Mouse (Mus musculus): ENCODE data around the gene Tk1. TPM values are rescaled to one million over a fixed set of nuclear protein-coding genes. Genes with fewer than 3 reads are reported as not detected.

Tk1 gene
- polyA plus RNA-seq, 1 experiment: 1.2 TPM

GRCm38 (mm10) chr11:117832086-117832969 is 6.4 kb upstream of the Tk1 start:
- Histone ChIP-seq H3K27ac (ENCODE audit: insufficient read depth, low read length) (no peak overlapping the region), H3K4me1 (ENCODE audit: control insufficient read depth, insufficient read depth, low read length) (peaks cover 4% of the 10 kb centered on the region; the same call in 1 of the 2 replicates)
- TF ChIP-seq CTCF (IDR thresholded peaks at IDR 0.05; ENCODE audit: borderline replicate concordance, insufficient read depth, low read depth, low read length): peak; percentile 57; the same call in 1 of the 2 replicates
- no peak for TF ChIP-seq POLR2A (IDR thresholded peaks at IDR 0.05; ENCODE audit: borderline replicate concordance, insufficient read depth, low read length)

GRCm38 (mm10) chr11:117830401-117830800 is 4.5 kb upstream of the Tk1 start:
- H3K4me3 ChIP-seq (replicated peaks; ENCODE audit: insufficient read depth, low read depth, low read length): no peak overlapping the region
- TF ChIP-seq POLR2A (IDR thresholded peaks at IDR 0.05; ENCODE audit: borderline replicate concordance, insufficient read depth, low read length) (no peak), CTCF (IDR thresholded peaks at IDR 0.05; ENCODE audit: borderline replicate concordance, insufficient read depth, low read depth, low read length) (no peak)
- H3K4me1 ChIP-seq (ENCODE audit: control insufficient read depth, insufficient read depth, low read length): peaks cover 8% of the 10 kb centered on the region; the same call in 1 of the 2 replicates
- DNase-seq: no peak
- WGBS: 70% methylated on average over 9 of the region's 9 CpGs
- H3K27ac ChIP-seq (ENCODE audit: insufficient read depth, low read length): no peak overlapping the region
- H3K27me3 ChIP-seq (ENCODE audit: control insufficient read depth, insufficient read depth, low read length): no peaks in the 10 kb centered on the region; the same call in 1 of the 2 replicates

More at GRCm38 (mm10) chr11:117832086-117832969, 6.4 kb upstream of the Tk1 start:
- 26% methylated on average over 28 of the region's 28 CpGs for WGBS
- peak; percentile 31 to 56 for DNase-seq
- no peaks in the 10 kb centered on the region for H3K27me3 ChIP-seq (ENCODE audit: control insufficient read depth, insufficient read depth, low read length)
- no peak overlapping the region for H3K4me3 ChIP-seq (replicated peaks; ENCODE audit: insufficient read depth, low read depth, low read length)

- Histone ChIP-seq H3K27ac (ENCODE audit: insufficient read depth, low read length) (no peak overlapping the region), H3K27me3 (ENCODE audit: control insufficient read depth, insufficient read depth, low read length) (no peaks in the 10 kb centered on the region; the same call in 1 of the 2 replicates), H3K4me3 (replicated peaks; ENCODE audit: insufficient read depth, low read depth, low read length) (no peak overlapping the region), H3K4me1 (ENCODE audit: control insufficient read depth, insufficient read depth, low read length) (peaks cover 10% of the 10 kb centered on the region; the same call in 1 of the 2 replicates)
- WGBS: 72% methylated on average over 2 of the region's 2 CpGs
- DNase-seq: no peak
- TF ChIP-seq POLR2A (IDR thresholded peaks at IDR 0.05; ENCODE audit: borderline replicate concordance, insufficient read depth, low read length): no peak
- TF ChIP-seq CTCF (IDR thresholded peaks at IDR 0.05; ENCODE audit: borderline replicate concordance, insufficient read depth, low read depth, low read length): no peak
These were observed 3.9 kb upstream of the Tk1 start for GRCm38 (mm10) chr11:117829671-117830215.

GRCm38 (mm10) chr11:117828888-117829604 is 3.2 kb upstream of the Tk1 start:
- H3K27ac ChIP-seq (ENCODE audit: insufficient read depth, low read length): no peak overlapping the region

GRCm38 (mm10) chr11:117828149-117828887 is 2.4 kb upstream of the Tk1 start:
- 60% methylated on average over 18 of the region's 18 CpGs for WGBS
- TF ChIP-seq POLR2A (IDR thresholded peaks at IDR 0.05; ENCODE audit: borderline replicate concordance, insufficient read depth, low read length) (no peak), CTCF (IDR thresholded peaks at IDR 0.05; ENCODE audit: borderline replicate concordance, insufficient read depth, low read depth, low read length) (no peak)
- H3K4me3 ChIP-seq (replicated peaks; ENCODE audit: insufficient read depth, low read depth, low read length): no peak overlapping the region
- no peak overlapping the region for H3K27ac ChIP-seq (ENCODE audit: insufficient read depth, low read length)
- no peak for DNase-seq
- H3K27me3 ChIP-seq (ENCODE audit: control insufficient read depth, insufficient read depth, low read length): no peaks in the 10 kb centered on the region; the same call in 1 of the 2 replicates
- peaks cover 10% of the 10 kb centered on the region; the same call in 1 of the 2 replicates for H3K4me1 ChIP-seq (ENCODE audit: control insufficient read depth, insufficient read depth, low read length)

More at GRCm38 (mm10) chr11:117828888-117829604, 3.2 kb upstream of the Tk1 start:
- Histone ChIP-seq H3K4me3 (replicated peaks; ENCODE audit: insufficient read depth, low read depth, low read length) (no peak overlapping the region), H3K27me3 (ENCODE audit: control insufficient read depth, insufficient read depth, low read length) (no peaks in the 10 kb centered on the region; the same call in 1 of the 2 replicates), H3K4me1 (ENCODE audit: control insufficient read depth, insufficient read depth, low read length) (peaks cover 10% of the 10 kb centered on the region; the same call in 1 of the 2 replicates)
- TF ChIP-seq CTCF (IDR thresholded peaks at IDR 0.05; ENCODE audit: borderline replicate concordance, insufficient read depth, low read depth, low read length) (no peak), POLR2A (IDR thresholded peaks at IDR 0.05; ENCODE audit: borderline replicate concordance, insufficient read depth, low read length) (no peak)
- WGBS: 48% methylated on average over 9 of the region's 9 CpGs
- peak in 1 of 2 experiments; percentile 28 for DNase-seq

- Histone ChIP-seq H3K27me3 (ENCODE audit: control insufficient read depth, insufficient read depth, low read length) (no peaks in the 10 kb centered on the region; the same call in 1 of the 2 replicates), H3K27ac (ENCODE audit: insufficient read depth, low read length) (no peak overlapping the region), H3K4me1 (ENCODE audit: control insufficient read depth, insufficient read depth, low read length) (peaks cover 10% of the 10 kb centered on the region; the same call in 1 of the 2 replicates), H3K4me3 (replicated peaks; ENCODE audit: insufficient read depth, low read depth, low read length) (no peak overlapping the region)
- TF ChIP-seq CTCF (IDR thresholded peaks at IDR 0.05; ENCODE audit: borderline replicate concordance, insufficient read depth, low read depth, low read length): no peak
- no peak for TF ChIP-seq POLR2A (IDR thresholded peaks at IDR 0.05; ENCODE audit: borderline replicate concordance, insufficient read depth, low read length)
- 64% methylated on average over 3 of the region's 3 CpGs for WGBS
- DNase-seq: no peak
These were observed 1.5 kb upstream of the Tk1 start for GRCm38 (mm10) chr11:117827386-117827785.

- Histone ChIP-seq H3K27ac (ENCODE audit: insufficient read depth, low read length) (no peak overlapping the region), H3K27me3 (ENCODE audit: control insufficient read depth, insufficient read depth, low read length) (no peaks in the 10 kb centered on the region; the same call in 1 of the 2 replicates), H3K4me3 (replicated peaks; ENCODE audit: insufficient read depth, low read depth, low read length) (no peak overlapping the region), H3K4me1 (ENCODE audit: control insufficient read depth, insufficient read depth, low read length) (peaks cover 10% of the 10 kb centered on the region; the same call in 1 of the 2 replicates)
- TF ChIP-seq POLR2A (IDR thresholded peaks at IDR 0.05; ENCODE audit: borderline replicate concordance, insufficient read depth, low read length) (no peak), CTCF (IDR thresholded peaks at IDR 0.05; ENCODE audit: borderline replicate concordance, insufficient read depth, low read depth, low read length) (no peak)
- 84% methylated on average over 8 of the region's 8 CpGs for WGBS
- no peak for DNase-seq
These were observed 1.0 kb upstream of the Tk1 start for GRCm38 (mm10) chr11:117826916-117827315.

All from cerebellum, adult 2 months (tissue).